Mouse (Mus musculus) E14TG2a.4 (cell line): ENCODE results near the gene Gpx5.

Source experiments
- CTCF ChIP-seq: conservative IDR thresholded peaks from 2 replicates; pipeline ENCODE4 v1.5.1; 2014; ENCODE audit warnings: low read length
- POU5F1 ChIP-seq: IDR thresholded peaks from 2 replicates; pipeline ENCODE4 v1.6.1; 2014; ENCODE audit warnings: low read length, borderline replicate concordance

DNA sequence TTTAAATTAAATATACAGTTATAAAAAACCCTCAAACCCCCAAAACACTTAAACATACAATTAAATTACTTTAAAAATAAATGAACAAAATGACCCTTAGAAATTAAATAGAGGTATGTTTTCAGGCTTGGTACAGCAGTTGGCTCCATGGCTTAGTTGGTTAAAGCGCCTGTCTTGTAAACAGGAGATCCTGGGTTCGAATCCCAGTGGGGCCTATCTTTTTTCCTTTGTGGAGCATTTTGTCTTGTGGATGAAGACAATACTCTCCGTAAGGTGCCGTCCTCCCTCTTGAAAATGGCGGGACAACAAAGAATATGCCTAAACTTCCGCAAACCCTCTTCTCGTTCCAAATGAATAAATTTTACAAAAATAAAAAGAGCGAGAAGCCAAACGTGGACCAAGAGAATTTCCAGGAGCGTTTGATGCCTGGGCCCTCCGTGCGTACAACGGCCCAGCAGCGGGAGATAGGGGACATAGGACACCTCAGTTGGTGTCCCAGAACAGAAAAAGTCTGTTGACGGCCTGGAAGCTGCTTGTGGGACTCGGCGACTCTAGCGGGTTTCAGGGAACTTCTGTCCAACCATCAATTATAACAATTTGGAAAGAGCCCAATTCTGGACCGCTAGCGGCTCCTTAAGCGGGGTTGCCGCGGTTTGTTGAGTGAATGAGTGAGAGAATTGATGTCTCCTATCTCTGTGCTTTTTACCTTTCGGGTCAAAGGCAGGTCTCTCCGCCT is 16.5 kb downstream of the Gpx5 start:
- TF ChIP-seq CTCF, result no peak
- no peak for TF ChIP-seq POU5F1
